Mouse (Mus musculus) stomach, postnatal 0 days (tissue): ENCODE results near the gene D430042O09Rik.

Experiments
- CTCF ChIP-seq: IDR thresholded peaks from 2 replicates; pipeline ENCODE4 v1.5.1; 2016; ENCODE audit warnings: antibody characterized with exemption, low read depth, mild to moderate bottlenecking, moderate library complexity
- EP300 ChIP-seq: optimal IDR thresholded peaks from 2 replicates; pipeline ENCODE3; 2016; ENCODE audit warnings: antibody characterized with exemption

DNA sequence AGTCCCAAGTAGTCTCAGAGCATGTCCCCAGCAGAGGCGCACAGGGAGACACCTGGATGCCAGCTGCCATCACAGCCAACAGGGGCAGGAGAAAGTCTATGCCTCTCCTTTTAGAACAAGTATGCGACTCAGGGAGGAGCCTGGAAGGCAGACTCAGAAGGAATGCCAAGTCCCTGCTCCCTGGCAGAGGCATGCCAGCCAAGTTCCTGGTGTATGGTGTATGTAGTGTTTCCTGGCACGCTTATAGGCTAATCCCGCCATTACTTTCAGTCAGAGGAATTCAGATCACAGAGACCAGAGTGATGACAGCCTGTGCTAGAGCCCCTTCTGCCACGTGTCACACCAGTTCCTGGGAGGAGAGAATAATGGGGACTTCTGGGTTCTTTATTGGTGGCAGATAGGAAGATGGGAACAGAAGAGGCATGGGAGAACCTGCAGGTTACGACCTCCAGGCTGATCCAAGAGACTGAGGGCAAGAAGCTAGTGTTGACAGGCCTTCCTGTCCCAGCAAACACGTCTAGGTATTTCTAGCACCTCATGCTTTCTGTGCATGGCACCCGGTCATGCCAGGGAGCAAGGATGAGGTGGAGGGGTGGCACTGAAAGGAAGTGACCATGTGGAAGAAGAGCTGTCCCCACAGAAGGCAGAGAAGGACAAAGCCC lies 139.3 kb downstream of the D430042O09Rik start:
- TF ChIP-seq CTCF (no peak), EP300 (no peak)
